Mouse (Mus musculus) heart, postnatal 25 days (tissue): ENCODE results near the gene Krtap4-6. TPM values are rescaled to one million over a fixed set of nuclear protein-coding genes. Genes with fewer than 3 reads are reported as not detected.
"Not testable (repeated sequence)": the region's sequence is repeated elsewhere in the genome, so short reads cannot be mapped to it uniquely, and the experiment has no call there.

Source experiments
- DNase-seq: peaks from one replicate; pipeline ENCODE4 v3.0.0; 2022; ENCODE audit warnings: low spot score
- intact Hi-C: fragments of 180-260 bp; cut with DNase I; formaldehyde crosslinking; loops from one replicate; pipeline ENCODE4 v1.15.1; 2025
- total RNA-seq, 2 experiments: library from RNA; stranded (reverse); gene quantifications; 2 replicates each; pipeline ENCODE4 v1.2.3; 2021

Krtap4-6 gene
- total RNA-seq: not detected

DNA sequence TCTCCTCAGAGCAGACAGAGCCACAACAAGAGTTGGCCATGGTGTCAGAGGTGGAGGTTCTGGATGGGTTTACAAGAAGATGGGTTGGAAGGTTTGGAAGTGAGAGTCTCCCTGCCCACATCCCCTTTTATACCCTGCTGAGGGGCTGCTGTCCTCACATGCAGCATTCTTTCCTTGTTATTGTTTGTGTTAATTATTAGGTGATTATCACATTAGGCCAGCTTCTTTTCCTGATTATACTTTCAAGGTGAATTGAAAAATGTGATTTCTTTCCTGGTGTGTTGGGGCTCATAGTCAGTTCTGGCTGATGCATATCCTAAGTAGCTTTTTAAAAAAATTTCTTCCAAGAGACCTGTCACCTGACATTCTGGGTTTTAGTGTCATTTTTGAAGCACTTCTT is at the start of gene Krtap4-6:
Gene Krtap4-6 (minus strand): TSS at position 101 of the 400 bp plus-strand sequence.
- DNase-seq: no peak
- intact Hi-C loops: no loop called here

DNA sequence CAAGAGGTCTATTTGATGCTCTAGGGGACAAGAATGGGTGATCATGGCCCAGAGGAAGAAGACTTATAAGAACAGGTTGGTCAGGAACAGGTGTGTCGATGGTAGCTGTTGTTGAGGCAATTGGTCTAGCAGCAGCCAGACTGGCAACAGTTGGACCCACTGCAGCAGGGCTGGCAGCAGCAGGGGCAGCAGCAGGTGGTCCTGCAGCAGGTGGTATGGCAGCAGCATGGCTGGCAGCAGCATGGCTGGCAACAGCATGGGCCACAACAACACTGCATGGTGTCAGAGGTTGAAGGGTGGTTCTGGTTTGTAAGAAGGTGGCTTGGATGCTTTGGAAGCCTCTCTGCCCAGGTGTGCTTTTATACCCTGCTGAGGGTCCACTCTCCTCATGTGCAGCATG is 24.7 kb upstream of the Krtap4-6 start, which contains the start of gene Gm14190:
Gene Gm14190 (minus strand): TSS at position 278 of the 400 bp plus-strand sequence.
- DNase-seq: no peak
- intact Hi-C loops: no loop called here

DNA sequence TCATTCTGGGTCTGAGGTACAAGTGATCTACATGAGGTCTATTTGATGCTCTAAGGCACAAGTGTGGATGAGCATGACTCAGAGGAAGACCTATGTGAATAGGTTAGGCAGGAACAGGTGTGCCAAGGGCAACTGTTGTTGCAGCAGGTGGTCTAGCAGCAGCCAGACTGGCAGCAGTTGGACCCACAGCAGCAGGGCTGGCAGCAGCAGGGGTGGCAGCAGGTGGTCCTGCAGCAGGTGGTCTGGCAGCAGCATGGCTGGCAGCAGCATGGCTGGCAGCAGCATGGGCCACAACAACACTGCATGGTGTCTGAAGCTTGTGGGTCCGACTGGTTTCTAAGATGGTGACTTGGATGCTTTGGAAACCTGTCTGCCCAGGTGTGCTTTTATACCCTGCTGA is 19.5 kb upstream of the Krtap4-6 start:
- intact Hi-C loops, DNase-seq: not testable (repeated sequence)

DNA sequence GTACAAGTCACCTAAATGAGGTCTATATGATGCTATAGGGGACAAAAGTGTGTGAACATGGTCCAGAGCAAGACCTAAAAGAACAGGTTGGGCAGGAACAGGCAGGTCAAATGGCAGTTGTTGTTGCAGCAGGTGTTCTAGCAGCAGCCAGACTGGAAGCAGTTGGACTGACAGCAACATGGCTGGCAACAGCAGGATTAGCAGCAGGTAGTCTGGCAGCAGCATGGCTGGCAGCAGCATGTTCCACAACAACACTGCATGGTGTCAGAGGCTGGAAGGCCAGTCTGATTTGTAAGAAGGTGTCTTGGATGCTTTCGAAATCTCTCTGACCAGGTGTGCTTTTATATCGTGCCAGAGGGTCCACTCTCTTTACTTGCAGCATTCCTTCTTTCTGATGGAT is 17.7 kb upstream of the Krtap4-6 start:
- DNase-seq: no peak
- intact Hi-C loops: no loop called here

DNA sequence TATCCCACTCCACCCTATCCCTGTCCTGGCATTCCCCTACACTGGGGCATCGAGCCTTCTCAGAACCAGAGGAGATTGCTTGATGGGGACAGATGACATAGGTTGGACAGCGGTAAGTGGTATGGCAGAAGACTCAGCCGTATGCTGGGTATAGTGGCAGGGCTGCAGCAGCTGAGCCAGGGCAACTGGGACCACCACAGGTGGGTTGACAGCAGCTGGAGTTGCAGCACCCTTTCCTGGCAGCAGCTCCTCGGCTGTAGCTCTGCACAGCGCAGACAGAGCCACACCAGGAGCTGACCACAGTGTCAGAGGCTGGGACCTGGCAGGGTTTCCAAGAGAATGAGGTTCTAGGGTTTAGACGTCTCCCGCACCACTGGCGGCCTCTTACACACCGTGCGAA is 3.0 kb downstream of the Krtap4-6 start:
- DNase-seq: no peak
- intact Hi-C loops: no loop called here

DNA sequence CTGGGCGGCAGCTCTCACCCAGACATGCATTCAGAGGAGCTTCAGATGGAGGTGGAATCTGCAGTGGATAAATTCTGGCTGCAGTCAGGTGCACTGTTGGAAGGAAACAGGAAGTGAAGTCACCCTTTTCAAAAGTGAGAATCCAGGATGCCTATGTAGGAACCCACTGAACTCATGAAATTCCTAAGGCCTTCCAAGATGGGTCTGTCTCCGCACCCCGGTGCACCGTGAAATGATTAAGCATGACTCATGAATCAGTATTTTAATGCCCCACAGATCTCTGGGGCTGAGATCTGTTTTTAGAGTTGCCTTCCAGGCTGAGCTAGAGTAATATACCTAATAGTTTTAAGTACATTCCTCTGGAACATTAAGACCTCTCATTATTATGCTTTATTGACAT is 6.5 kb downstream of the Krtap4-6 start:
- no peak for DNase-seq
- intact Hi-C loops: no loop called here

DNA sequence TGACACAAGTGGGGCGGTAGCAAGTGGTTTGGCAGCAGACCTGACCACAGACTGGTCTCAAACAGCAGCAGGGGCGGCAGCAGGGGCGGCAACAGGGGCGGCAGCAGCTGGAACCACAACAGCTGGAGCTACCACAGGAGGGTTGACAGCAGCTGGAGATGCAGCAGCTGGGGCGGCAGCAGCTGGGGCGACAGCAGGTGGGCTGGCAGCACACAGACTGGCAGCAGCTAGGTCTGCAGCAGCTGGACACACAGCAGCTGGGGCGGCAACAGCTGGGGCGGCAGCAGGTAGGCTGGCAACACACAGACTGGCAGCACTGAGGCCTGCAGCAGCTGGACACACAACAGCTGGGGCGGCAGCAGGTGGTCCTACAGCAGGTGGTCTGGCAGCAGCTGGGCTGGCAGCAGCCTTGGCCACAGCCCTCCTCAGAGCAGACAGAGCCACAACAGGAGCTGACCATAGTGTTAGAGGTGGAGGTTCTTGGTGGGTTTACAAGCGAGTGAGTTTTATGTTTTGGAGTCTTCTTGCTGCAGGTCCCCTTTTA is 7.2 kb downstream of the Krtap4-6 start, which contains the start of gene Gm11563:
Gene Gm11563 (minus strand): TSS at position 494 of the 544 bp plus-strand sequence.
- not testable (repeated sequence) for DNase-seq

DNA sequence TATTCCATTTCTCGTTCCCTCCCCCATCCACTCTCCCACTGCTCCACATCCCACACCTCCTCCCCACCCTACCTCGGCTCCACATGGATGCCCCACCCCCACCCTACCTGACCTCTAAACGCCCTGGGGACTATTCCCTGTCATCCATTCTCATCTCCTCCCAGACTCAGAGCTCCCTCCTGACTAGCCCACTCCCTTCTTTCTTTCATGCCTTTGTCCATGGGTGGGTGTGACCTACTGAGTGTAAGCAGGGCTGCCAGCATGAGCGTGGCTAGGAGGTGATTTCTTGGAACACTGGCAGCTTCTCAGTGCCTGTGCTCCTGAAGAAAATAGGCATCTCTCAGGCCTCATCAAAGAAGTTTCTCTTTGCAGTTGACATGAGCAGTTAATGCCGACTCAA is 8.7 kb downstream of the Krtap4-6 start:
- DNase-seq: no peak
- intact Hi-C loops: no loop called here

More for the DNA sequence above, 7.2 kb downstream of the Krtap4-6 start, which contains the start of gene Gm11563:
- intact Hi-C loops: not testable (repeated sequence)

DNA sequence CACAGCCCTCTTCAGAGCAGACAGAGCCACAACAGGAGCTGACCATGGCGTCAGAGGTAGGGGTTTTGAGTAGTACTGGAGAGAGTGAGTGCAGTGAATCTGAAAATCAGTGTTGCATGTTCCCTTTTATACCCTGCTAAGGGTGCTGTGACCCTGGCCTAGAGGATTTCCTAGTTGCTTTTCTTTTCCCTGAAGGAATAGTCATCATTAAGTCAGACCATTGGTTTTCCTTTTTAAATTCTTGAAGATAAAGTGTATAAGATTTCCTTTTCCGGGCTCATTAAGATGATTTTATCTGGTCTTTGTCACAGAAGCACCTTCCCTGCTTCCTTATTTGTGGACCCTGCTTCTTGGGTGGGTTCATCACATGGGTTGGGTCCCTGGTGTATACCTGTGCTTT is 15.6 kb downstream of the Krtap4-6 start, which contains the start of gene Gm11555:
Gene Gm11555 (minus strand): TSS at position 101 of the 400 bp plus-strand sequence.
- intact Hi-C loops: no loop called here

DNA sequence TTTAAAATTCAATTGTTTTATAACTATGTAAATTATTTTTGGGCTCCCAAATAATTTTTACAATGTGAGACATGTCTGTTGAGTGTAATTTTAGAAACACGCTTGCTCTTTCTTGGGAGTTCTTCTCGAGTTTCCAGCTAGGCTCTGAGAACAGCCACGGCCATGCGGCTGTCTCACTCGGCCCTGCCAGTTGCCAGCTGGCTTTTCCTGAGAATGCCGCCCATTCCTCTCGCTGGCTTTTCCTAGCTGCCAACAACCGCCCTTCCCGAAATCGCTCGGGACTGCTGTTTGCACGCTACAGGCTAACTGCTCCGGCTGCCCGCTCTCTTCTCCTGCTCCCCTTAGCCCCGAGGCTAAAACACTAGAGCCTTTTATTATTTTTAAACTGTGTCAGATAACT is 19.3 kb downstream of the Krtap4-6 start:
- intact Hi-C loops: no loop called here

More for the DNA sequence above, 15.6 kb downstream of the Krtap4-6 start, which contains the start of gene Gm11555:
- no peak for DNase-seq

DNA sequence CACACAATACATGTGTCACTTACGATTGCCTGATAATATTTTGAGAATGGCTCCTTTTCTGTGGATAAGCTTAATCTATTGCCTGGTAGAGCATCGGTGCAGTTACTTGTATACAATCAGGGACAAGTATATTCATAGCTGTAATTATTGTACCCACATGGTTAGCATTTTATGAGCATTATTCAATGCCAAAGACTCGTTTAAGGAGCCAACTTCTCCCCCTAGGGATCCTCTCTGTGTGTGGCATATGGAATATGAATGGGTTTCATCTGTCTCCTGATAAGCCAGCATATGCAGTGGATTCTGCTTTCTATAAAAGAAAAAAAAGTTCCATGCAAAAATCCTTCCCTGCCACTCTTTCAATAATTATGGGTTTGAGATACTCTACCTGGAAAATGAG is 21.4 kb downstream of the Krtap4-6 start:
- DNase-seq: no peak
- intact Hi-C loops: no loop called here

More for the DNA sequence above, 19.3 kb downstream of the Krtap4-6 start:
- DNase-seq: no peak

DNA sequence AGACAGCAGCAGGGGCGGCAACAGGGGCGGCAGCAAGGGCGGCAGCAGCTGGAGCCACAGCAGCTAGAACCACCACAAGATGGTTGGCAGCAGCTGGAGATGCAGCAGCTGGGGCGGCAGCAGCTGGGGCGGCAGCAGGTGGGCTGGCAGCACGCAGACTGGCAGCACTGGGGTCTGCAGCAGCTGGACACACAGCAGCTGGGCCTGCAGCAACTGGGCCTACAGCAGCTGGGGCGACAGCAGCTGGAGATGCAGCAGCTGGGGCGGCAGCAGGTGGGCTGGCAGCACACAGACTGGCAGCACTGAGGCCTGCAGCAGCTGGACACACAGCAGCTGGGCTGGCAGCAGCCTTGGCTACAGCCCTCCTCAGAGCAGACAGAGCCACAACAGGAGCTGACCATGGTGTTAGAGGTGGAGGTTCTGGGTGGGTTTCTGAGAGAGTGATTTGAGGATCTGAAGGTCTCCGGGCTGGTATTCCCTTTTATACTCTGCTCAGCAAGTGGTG is 22.1 kb downstream of the Krtap4-6 start, which contains the start of gene Krtap4-7:
Gene Krtap4-7 (minus strand): TSS at position 455 of the 505 bp plus-strand sequence.
- intact Hi-C loops: not testable (repeated sequence)

DNA sequence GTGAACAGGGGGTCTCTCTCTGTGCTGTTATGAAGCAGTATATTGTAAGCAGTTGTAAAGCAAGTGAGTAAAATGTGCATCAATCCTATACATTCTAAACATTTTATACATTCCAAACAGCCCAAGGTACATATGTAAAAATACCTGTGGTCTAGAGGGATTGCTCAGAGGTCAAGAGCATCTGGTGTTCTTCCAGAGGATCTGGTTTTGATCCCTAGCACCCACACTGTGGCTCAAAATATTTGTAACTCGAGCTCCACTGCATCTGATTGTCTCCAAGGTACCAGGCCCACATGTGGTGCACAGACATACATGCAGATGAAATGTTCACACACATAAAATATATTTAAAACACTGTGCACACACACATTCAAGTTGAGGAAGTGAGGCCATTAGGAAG is 24.8 kb downstream of the Krtap4-6 start:
- DNase-seq: no peak

More for the DNA sequence above, 22.1 kb downstream of the Krtap4-6 start, which contains the start of gene Krtap4-7:
- not testable (repeated sequence) for DNase-seq

DNA sequence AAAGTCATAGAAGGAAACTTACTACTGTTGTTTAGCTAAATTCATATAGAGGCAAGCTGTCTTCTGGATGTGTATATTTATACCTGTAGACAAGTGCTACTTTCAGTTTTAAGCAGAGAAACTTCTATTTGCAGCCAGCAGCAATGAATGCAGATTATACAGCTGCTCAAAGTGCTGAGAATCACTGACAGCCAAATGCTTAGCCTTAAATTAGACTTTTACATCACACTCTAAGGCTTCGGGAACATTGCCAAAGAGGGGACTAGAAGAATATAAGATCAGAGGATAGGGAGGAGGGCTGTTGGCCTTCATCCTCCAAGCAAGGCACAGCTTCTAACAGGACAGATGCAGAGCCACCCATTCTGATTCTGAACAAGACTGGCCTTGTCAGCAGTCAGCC is 28.7 kb downstream of the Krtap4-6 start:
- DNase-seq: no peak
- intact Hi-C loops: no loop called here

More for the DNA sequence above, 24.8 kb downstream of the Krtap4-6 start:
- intact Hi-C loops: no loop called here

DNA sequence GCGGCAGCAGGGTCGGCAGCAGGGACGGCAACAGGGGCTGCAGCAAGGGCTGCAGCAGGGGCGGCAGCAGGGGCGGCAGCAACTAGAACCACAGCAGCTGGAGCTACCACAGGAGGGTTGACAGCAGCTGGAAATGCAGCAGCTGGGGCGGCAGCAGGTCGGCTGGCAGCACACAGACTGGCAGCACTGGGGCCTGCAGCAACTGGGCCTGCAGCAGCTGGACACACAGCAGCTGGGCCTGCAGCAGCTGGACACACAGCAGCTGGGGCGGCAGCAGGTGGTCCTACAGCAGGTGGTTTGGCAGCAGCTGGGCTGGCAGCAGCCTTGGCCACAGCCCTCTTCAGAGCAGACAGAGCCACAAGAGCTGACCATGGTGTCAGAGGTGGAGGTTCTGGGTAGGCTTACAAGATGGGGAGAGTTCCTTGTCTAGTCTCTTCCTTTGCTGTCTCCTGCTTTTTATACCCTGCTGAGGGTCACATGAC is 31.1 kb downstream of the Krtap4-6 start, which contains the start of gene Krtap4-2:
Gene Krtap4-2 (minus strand): TSS at position 432 of the 482 bp plus-strand sequence.
- no peak for DNase-seq
- intact Hi-C loops: no loop called here

DNA sequence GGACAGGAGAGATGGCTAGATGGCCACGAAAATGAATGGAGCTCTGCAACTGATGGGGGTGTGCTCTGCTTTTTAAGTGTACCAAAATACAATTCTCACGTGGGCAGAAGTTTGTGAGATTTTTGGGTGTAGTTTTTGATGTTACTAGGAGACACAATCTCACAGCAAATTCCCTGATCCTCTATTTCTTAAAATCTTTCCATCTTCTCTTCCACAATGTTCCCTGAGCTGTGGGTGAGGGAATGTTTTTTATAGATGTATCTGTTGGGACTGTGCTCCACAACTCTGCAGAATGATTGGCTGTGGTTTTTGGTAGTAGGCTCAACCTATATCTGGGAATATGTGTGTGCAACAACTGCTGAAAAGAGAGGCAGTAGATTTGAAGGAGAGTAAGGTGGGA is 32.5 kb downstream of the Krtap4-6 start:
- DNase-seq: no peak

DNA sequence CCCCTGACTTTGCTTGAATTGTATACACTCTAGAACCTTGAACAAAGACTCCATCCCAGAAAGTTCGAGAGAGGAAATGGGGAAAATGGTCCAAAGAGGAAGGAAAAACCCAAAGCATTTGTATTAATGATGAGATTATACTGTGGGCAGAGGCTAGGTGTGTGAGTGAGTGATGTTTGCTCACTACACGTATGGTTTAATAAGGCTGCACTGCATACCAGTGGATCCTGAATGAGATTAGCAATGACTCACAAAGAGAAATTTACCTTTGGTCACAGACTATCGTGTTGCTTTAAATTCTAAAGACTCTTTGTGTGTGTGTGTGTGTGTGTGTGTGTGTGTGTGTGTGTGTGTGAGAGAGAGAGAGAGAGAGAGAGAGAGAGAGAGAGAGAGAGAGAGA is 34.9 kb downstream of the Krtap4-6 start:
- intact Hi-C loops: no loop called here
- no peak for DNase-seq

More for the DNA sequence above, 32.5 kb downstream of the Krtap4-6 start:
- intact Hi-C loops: no loop called here

DNA sequence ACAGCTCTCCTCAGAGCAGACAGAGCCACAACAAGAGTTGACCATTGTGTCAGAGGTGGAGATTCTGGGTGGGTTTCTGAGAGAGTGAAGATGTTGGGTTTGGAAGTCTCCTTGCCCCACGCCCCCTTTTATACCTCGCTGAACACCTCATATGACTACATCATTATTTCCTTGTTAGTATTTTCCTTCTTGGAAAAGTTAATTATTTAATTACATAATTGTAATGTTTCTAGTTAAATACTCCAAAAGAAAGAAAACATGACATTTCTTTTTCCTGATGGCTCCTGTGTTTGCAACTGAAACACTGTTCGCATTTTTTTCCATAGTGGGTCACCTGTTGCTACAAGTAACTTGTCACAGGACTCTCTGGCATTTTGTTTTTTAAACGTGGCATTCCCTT is 37.6 kb downstream of the Krtap4-6 start, which contains the start of gene Krtap4-1:
Gene Krtap4-1 (minus strand): TSS at position 101 of the 400 bp plus-strand sequence.
- intact Hi-C loops: no loop called here
- no peak for DNase-seq

DNA sequence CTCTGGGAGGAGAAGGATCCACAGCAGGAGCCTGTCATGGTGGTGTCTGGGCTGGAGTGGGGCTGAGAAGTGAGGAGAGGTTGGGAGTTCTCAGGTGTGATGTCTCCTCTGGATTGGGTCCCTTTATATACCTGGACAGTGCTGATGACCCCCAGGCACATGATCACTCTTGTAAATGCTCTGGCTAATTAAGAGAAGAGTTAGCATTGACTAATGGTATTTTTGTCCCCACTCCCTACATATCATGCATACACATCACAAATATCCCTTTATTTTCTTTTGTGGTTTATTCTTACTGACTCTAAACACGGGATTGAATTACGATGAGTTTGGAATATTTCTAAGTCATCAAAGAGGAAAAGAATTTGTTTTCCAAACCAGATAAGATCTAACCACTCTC is 45.4 kb downstream of the Krtap4-6 start, which contains the start of gene Gm11562:
Gene Gm11562 (minus strand): TSS at position 101 of the 400 bp plus-strand sequence.
- intact Hi-C loops: no loop called here
- no peak for DNase-seq
